Mouse (Mus musculus): Measurements from ENCODE around the gene Slc11a1.

DNA sequence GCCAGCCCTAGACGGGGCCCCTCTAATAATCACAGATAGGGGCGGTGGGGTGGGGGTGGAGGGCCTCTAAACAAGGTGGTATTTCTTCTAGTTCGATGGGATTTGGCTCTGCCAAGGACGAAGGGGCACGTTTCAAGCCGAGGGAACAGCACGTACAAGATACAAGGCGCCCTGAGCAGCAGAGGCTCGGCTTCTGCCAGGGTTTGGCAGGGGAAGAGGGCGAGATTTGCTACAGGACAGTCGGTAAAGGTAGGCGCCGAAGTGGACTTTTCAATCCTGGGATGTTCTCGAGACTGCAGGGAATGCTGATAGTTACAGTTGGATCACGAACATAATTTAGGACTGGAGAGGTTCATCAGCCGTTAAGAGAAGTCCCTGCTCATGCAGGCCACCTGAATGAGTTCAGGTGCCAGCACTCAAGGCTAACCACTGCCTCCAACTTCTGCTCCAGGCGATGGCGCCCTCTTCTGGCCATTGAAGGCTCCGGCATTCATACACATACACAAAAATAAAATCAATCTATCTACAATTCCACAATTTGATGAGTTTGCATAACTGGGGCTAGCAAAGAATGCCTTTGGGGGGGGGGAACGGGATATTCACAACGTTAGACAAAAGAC is 15.4 kb downstream of the Slc11a1 start:
- no peak for TF ChIP-seq POLR2A (IDR thresholded peaks at IDR 0.05; ENCODE audit: low read depth, low read length)
- peak; percentile 90; the same call in 1 of the 2 replicates for TF ChIP-seq CTCF (IDR thresholded peaks at IDR 0.05; ENCODE audit: extremely low read depth, insufficient read length, insufficient replicate concordance, low read depth, low read length)
